Mouse (Mus musculus): ENCODE measurements around the gene Mrps25. TPM values are rescaled to one million over a fixed set of nuclear protein-coding genes. Genes with fewer than 3 reads are reported as not detected.

Gene Mrps25
- polyA plus RNA-seq, 1 experiment from 2014 or later = 70.4 TPM

Other genes with a start within 250 kb of the Mrps25 start
- gene Fgd5, start 205.2 kb downstream of the Mrps25 start, polyA plus RNA-seq (2015; fragmentation: Nextera tagmentation; extraction: Ambion mirVana) = 15.3 and 16.0 TPM in 2 replicates
- 36.5 and 39.4 TPM in 2 replicates for gene Nr2c2, start 92.6 kb downstream of the Mrps25 start, polyA plus RNA-seq (2015; fragmentation: Nextera tagmentation; extraction: Ambion mirVana)
- 34.2 and 36.7 TPM in 2 replicates for gene Rbsn, start 30.9 kb upstream of the Mrps25 start, polyA plus RNA-seq (2015; fragmentation: Nextera tagmentation; extraction: Ambion mirVana)
- gene Trh, start 60.6 kb upstream of the Mrps25 start, polyA plus RNA-seq (2015; fragmentation: Nextera tagmentation; extraction: Ambion mirVana) = 2.0 and 2.9 TPM in 2 replicates

Measured in hindbrain, embryonic 15.5 days (tissue).